Mouse (Mus musculus): ENCODE results near the gene Pja2. TPM values are rescaled to one million over a fixed set of nuclear protein-coding genes. Genes with fewer than 3 reads are reported as not detected.
"Not testable (repeated sequence)": the region's sequence is repeated elsewhere in the genome, so short reads cannot be mapped to it uniquely, and the experiment has no call there.

Gene Pja2
- total RNA-seq (2021): 100 to 1,000 TPM; 222 to 236 TPM
- long read RNA-seq, experiment 1, full-length matches to known transcripts: 324 of 351 reads
- long read RNA-seq, experiment 1, partial matches to known transcripts: 16 of 351 reads
- long read RNA-seq, experiment 1, other reads (novel, unspliced or antisense): 11 of 351 reads
- long read RNA-seq, experiment 2, full-length matches to known transcripts: 332 of 352 reads
- long read RNA-seq, experiment 2, partial matches to known transcripts: 11 of 352 reads
- long read RNA-seq, experiment 2, other reads (novel, unspliced or antisense): 9 of 352 reads

DNA sequence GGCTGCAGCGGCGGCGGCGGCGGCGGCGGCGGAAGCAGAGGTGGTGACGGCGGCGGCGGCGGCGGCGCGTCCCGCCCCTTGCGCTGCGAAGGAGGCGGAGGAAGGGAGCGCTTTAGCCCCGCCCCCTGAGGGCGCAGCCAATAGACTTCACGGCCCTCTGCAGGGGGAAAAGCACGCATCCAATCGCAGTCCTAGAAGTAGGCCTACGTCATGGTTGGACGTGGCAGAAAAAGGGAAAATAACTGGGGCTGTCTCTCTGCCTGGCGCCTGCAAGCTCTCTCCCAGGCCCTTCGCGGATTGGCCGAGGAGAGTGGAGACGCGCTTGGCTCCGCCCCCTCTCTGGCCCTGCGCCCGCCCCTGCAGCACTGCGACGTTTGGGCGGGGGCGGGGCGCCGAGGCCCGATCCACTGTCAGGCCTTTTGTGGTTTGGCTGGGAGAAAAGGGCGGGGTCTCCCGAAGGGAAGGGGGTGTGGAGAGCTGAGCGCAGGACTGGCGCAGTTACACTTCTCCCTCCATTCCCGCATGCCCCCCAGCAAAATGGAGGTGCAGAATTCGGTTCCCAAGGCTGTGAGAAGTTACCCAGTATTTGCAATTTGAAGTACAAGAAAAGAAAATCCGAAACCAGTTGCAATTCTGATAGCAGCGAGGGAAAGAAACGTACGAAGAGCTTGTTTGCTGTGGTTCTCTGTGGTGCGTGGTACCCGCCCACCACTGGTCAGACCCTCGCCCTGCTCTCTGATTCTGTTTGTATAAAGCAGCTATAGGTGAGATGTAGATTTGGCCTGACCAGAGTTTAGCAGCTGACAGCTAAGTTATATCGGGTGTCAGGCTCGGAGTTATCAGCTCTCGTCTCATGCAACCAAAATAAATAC, at the start of gene Pja2:
Pja2 (minus strand) TSS at position 19 of the 872 bp plus-strand sequence.
- peak; percentile 100 for DNase-seq (ENCODE audit: low spot score in 2 of 2)

DNA sequence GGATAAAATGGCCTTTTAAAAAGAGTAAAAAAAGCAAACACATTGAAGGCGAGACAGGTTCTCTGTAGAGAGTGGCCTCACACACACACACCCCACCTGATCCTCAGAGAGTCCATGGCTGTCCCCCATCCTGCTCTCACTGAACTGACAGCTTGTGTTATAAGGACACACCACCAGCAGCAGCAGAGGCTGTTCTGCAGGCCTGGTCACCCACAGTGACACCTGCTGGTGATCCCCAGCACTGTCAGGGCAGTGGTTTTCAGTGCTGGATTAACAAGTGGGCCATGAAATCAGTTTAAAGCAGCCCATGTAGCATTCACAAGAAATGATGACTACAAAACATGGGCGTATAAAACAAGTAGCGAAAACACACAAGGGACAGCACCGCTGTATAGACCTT, 43.6 kb upstream of the Pja2 start:
- DNase-seq (ENCODE audit: low spot score in 2 of 2): peak; percentile 51 to 73

DNA sequence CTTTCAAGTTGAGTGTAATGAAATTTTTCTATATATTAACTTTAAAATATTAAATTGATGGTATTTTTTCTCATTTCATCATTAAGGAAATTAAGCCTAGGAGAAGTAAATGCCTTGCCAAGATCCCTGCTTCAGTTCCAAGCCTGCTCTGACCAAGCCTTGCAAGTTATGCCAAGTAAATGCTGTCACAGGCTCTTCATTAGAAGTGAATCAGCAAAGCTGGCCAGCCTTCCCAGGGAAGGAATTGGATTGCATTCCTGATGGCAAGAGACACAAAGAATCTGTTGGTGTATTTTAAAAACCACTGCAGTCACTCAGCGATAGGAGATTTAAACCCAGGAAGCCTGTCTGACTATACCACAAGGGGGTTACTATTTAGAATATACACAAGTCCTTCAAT, 32.0 kb upstream of the Pja2 start:
- peak in 1 of 2 experiments; percentile 45 for DNase-seq (ENCODE audit: low spot score in 2 of 2)

DNA sequence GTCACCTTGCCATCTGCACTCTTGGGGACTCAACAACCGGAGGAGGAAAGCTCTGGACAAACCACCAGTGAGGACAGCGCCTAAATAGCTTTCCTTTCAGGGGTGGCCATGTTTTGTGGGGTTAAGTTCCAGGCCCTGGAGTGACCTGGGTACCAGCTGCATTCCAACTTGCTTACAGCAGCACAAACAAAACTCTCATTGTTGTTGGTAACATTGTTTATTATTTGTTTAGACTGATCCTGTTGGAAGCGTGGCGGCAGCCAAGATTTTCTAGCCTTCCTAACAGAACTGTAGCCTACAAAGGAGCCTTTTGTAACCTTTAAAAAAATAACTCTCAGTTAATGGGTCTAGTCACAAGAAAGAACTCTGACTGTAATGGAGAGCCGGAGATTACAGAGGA, 30.9 kb upstream of the Pja2 start:
- DNase-seq (ENCODE audit: low spot score in 2 of 2): no peak

DNA sequence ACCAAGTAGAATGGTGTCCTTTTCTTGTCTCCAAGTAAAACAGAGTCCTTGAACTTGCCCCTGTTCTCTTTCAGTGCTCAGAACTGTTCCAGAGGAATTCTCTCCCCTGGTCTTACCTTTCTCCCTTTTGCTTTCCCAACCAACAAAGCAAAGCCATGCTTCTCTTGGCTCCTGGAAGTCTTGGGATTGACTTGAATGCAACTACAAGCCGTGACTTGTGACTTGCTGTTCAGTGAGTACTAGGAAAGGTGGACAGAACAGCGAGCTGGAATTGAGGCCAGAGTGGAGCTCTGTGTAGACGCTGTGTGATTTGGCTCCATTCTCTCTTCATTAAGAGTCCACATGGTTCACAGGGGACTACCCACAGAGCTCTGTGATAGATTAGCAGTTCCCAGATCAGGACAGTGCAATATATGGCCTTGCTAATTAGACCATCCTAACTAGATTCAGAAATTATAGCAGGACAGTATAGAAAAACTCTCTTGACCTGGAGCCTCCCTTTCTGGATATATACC, 30.3 kb upstream of the Pja2 start:
- DNase-seq (ENCODE audit: low spot score in 2 of 2): no peak

DNA sequence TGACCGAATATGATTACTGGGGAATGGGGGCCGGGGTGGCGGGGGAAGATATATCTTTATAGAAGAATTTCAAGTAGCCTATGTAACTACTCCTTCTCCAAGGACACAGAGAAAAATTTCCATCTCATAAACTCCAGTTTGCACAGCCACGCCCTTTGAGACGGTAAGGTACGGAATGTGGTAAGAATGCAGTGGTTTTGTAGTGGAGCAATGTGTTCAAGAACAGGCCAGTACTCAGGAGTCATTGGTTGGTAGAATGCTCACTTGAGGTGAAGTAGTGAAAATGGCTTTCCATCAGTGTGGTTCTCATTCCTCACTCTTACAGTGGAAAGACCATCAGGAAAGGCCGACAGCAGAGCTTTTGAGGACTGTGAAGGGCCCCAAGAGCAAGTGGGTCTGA, 22.2 kb upstream of the Pja2 start:
- DNase-seq (ENCODE audit: low spot score in 2 of 2): no peak

DNA sequence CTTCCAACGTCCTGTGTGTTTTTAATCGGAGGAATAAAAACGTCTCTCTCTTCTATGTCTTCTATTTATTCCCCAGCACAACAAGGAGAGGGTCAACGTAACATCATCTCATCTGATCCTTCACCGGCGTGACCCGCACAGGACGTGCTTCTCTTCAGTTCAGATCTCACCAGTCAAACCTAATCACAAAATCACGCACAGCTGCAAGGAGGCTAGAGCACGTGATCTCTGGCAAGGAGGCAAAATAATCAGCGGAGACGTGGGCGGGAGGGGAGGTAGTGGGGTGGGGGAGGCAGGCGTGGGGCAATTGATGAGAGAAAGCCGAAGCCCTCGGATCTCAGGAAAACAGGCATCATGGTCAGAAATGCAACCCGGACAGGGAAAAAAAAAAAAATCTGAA, 14.4 kb upstream of the Pja2 start:
- no peak for DNase-seq (ENCODE audit: low spot score in 2 of 2)

DNA sequence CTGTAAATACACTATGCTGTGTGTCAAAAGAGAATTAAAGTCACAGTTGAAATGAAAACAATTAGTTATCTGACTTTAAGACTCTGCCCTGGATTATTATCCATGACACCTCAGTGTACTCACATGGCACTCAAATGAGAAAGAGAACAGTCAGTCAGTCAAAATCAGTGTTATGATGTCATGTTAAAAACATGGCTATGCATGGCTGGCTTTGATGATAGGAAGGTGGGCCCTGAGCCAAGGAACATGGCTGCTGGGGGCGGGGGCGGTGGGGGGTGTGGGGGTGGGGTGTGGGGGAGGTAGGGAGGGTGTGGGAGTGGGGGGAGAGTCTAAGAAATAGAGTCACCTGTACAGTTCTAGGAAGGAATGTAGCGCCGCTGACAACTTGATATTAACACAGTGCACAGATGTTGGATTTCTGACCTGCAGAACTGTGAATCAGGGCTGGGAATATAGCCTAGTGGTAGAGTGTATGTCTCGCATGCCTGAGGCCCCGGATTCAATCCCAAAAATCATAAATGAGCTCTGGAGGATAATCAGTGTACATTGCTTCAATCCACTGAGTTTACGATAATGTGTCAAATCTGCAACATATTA, 13.0 kb upstream of the Pja2 start:
- DNase-seq (ENCODE audit: low spot score in 2 of 2): no peak

DNA sequence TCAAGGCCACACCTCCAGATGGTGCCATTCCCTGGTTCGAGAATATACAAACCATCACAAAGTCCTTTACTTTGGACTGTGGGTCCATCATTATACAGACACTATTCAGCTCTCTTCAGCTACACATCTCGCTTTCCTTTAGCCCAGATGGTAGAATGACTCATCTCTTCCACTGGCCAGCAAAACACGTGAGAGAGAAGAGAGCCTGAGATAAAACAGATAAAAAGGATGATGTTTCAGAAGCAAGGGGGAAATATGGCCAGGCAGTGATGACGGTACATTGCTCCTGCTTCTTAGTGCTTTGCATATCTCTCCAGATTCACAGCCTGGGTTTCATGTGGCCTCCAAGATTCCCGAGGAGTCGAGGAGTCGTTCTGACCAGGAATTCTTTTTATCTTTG, 10.0 kb upstream of the Pja2 start:
- DNase-seq (ENCODE audit: low spot score in 2 of 2): no peak

DNA sequence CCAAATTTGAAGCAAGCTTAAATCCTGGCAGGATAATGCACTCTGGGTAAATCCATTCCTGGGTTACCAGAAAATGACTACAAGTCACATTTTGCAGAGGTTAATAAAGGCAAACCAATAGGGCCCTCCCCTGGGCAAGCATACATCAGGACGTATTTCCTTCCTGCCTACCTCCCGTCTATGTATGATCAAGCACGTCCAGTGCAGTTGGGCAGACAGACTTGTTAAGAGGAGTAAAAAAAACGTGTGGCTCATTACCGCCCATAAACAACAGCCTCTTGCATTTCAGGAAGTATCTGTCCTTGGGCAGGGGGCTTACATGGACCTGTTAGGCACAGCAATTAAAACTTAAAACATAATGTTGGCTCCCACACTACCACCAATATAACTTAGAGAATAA, 8.0 kb upstream of the Pja2 start:
- no peak for DNase-seq (ENCODE audit: low spot score in 2 of 2)

DNA sequence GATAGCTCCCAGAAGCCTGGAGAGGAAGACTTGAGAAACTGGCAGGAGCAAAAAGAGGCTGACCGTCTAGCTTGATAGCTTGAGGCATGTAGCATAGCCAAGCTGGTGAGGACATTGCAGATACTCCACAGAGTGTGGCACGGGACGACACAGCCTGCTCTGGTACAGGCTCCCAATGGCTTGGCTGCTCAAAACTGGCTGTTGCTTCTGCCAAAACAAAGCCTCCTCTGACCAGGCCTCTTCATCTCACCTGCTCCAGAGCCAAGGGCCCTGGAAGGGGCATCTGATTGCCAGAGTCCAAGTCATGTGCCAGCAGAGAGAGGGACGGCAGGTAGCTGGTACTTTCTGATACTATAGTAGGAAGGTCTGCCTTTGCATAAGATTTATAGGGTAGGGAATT, 5.5 kb upstream of the Pja2 start:
- DNase-seq (ENCODE audit: low spot score in 2 of 2): no peak

DNA sequence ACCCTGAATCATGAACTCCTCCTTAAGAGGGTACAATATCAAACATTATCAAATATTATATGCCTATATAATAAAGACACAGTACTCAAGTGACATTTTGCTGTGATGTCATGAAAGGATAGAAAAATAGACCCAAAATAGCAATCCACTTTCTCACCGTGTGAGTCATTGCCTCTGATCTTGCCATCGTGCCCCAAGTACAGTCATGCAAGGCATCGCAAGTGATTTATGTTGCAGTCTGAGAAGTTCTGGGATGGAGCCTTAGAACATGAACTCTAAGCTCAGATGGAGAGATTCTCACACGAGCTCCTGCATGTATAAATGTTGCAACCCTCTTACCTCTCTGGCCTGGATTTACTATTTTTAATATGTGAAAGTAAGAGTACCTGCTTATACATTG, 2.2 kb upstream of the Pja2 start:
- DNase-seq (ENCODE audit: low spot score in 2 of 2): no peak

DNA sequence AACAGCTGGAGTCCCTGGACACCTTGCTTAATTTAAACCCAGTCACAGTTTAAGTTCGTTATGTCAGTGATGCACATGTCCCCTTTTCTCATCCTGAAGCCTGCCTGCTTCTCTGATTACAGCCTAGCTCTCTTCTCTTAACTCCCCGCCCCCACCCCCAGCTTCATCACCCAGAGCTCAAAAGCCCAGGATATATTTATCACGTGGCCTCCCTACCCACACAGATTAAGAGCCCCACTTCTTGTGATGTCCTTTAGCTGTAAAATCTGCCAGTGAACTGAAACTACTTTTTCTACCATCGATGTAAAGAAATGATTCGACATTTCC, 1.0 kb upstream of the Pja2 start:
- no peak for DNase-seq (ENCODE audit: low spot score in 2 of 2)

DNA sequence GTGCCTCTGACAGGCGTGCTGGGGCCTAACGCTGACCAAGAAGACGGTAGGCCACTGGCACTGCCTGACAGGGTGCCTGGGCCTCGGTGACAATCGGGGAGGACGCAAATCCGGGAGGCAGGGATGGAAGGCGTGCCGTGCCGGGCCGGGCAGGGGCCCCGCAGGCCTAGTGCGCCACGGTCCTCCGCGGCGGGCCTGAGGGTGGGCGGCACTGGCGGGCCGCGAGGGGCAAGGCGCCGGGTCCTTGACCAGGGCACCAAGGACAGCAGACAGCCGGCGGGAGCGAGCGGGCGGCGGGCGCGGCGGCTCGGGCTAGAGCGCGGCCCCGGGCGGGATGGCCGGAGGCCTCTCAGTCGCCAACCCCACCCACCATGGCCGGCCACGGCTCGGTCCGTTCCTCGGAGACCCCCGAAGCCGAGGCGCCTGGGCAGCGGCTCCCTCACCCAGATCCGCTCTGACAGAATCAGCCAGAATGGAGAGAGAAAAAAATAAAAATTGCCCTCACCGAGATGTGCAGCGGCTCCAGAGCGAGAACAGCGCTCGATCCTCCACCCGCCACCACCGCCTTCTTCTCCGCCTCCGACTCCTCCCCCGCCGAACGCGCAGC, 322 bp downstream of the Pja2 start:
- no peak for DNase-seq (ENCODE audit: low spot score in 2 of 2)

DNA sequence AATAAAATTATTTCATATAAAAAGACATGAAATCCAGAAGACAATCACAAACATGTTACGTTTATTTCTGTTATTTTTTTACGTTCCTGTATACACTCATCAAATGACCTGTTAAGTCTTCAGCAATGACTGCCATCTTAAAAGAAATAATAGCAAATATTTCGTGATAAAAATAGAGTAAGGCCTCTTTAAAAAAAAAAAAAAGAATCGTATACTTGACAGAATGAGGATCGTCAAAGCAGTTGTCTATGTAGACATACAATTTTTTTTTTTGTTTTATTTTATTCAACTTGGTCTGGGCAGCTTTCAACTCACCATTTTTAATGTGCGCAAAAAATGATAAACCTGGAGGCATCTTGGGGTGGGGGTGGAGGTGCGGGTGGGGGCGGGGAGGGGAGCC, 831 bp downstream of the Pja2 start:
- DNase-seq (ENCODE audit: low spot score in 2 of 2): no peak

DNA sequence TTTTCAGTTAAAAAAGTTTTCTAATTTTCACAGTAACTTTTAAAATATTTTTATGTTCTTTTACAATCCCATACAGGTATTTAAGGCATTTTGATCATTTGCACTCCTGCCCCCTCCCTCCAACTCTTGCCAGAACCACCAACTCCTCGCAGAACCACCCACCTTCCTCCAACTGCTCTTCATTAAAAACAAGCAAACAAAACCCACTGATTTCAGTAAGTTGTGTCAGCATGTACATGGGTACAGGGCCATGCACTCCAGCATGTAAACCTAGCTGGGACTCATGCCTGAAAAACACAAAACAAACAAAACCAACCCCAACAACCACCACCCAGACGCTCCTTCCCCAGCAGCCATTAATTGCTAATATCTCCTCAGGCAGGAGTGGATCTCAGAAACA, 7.2 kb downstream of the Pja2 start:
- no peak for DNase-seq (ENCODE audit: low spot score in 2 of 2)

DNA sequence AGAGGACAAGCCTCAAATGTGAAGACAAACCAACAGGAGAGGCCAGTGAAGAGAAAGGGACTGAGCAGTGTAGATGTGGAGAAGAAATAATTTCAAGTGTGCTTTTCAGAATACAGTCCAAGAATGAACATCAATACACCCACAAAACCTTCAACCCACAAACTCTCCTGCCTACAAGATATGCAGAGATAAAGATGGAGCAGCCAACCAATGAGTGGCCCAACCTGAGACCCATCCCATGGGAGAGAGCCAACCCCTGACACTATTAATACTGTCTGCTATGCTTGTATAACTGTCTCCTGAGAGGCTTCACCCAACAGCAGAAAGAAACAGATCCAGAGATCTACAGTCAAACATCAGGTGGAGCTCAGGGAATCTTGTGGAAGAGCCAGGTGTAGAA, 16.3 kb downstream of the Pja2 start:
- DNase-seq (ENCODE audit: low spot score in 2 of 2): no peak

DNA sequence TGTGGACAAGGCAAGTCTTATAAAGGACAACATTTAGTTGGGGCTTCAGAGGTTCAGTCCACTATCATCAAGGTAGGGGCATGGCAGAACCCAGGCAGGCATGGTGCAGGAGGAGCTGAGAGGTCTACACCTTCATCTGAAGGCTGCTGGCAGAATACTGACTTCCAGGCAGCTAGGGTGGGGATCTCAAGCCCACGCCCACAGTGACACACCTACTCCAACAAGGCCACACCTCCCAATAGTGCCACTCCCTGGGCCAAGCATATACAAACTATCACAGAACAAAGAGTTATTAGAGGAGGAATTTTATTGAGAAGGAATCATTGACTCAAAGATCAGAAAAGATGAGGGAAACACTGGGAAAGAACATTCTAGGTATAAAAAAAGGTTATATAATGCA, 17.2 kb downstream of the Pja2 start:
- not testable (repeated sequence) for DNase-seq (ENCODE audit: low spot score in 2 of 2)

DNA sequence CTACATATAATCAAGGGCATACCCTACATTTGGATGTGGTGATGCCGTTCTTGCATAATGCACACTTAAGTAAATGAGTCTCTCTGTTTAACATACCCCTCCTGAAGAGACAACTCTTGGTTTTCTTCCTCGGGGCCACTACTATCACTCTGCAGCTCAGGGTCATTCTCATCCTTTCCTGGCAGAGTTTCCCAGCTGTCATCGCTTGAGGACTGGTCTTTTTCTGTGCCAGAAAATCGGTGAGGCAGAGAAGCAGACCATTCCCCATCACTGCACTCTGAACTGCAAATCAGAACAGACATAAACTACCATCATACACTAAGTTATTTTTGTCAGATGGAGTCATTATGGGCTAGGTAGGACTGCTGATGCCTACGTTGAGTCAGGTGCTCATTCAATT, 34.1 kb downstream of the Pja2 start:
- DNase-seq (ENCODE audit: low spot score in 2 of 2): no peak

DNA sequence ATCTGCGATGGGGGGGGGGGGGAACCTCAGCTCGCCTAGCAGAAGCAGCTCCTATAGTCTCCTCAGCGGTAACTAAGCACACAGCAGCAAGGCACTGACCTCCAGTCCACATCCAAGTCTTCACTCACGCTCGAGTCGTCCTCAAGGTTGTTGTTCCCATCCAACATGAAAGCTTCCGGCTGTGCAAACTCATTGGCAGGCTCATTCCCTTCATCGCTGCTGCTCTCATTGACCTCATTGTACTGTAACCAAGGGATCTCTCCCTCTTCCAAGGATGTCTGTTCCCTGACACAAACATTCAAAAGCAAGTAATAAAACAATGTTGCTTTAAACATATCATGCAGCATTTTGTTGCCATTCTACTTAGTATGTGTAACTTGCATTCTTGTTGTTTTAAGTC, 39.0 kb downstream of the Pja2 start:
- no peak for DNase-seq (ENCODE audit: low spot score in 2 of 2)

DNA sequence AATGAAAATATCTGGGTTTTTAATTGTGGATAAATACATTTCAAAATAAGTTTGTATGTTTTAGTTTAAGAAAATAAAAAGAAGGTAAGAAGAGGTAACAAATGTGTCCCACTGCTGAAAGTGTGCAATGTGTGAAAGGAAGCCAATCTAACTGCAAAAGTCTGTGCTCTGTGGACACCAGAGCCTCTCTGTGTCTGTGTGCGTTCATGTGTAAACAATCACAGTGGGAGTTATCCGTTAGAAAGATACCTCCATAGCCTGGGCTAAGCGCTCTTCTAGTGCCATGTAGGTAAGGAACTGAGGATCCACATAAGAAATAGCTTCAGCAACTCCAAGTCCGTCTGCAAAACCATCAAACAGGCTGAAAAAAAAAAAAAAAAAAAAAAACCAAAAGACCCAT, 42.0 kb downstream of the Pja2 start:
- no peak for DNase-seq (ENCODE audit: low spot score in 2 of 2)

DNA sequence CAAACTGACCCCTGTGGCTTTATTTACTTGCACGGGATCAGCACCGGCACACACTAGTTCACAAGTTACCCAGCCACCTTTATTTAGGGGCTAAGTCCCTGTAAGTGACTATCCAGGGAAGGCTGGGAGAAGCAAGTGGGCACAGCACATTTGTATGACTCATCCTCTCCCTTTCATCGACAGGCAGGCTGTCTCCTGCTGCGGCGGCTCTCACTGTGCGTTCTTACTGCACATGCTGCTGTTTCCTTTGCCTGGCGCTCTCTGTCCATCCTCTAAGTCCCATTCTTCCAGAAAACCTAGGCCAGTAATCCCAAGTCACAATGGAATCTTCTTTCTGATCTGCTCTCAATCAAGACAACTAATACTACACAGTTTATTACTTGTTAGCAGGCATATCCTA, 43.7 kb downstream of the Pja2 start:
- DNase-seq (ENCODE audit: low spot score in 2 of 2): no peak
